Comparison of ENCODE assay signal across 8 mouse cellular contexts in genomic region chr8:109608271-109609152, GRCm38 (mm10). TPM values are rescaled to one million over a fixed set of nuclear protein-coding genes. Genes with fewer than 3 reads are reported as not detected.
A peak's percentile ranks its signal among the peaks of the same experiment; 100 is the strongest.
DNase-seq lines count a peak whose midpoint lies in the region; ATAC-seq and TF ChIP-seq lines count a peak whose summit lies in the region.

Dhodh (minus strand) TSS chr8:109608673.

- WGBS in hindbrain, embryonic 13.5 days, result under 1% methylated on average over 42 of the region's 42 CpGs

- ATAC-seq in Patski, result peak; percentile 99
- peak; percentile 99 for ATAC-seq in hindbrain, embryonic 13.5 days (ENCODE audit: low FRiP score)

- POLR2A ChIA-PET in Patski (lab: Charles Lee), result interaction anchor here (0.6 to 1.3 kb wide), 3 partner anchors 41 to 84 kb away, joined by 3 to 4 read pairs (median 4); no protein-coding TSS in a partner anchor

- H3K4me1 ChIP-seq in hindbrain, embryonic 13.5 days (replicated peaks), result peaks cover 14% of the 10 kb centered on the region

- H3K27ac ChIP-seq in hindbrain, embryonic 13.5 days, result peak within 1 kb of the TSS; percentile 97

- H3K27me3 ChIP-seq in Patski, result peaks cover 4% of the 10 kb centered on the region
- no peaks in the 10 kb centered on the region for H3K27me3 ChIP-seq in hindbrain, embryonic 13.5 days

- peak within 1 kb of the TSS; percentile 81 for H3K9ac ChIP-seq in hindbrain, embryonic 13.5 days

- CTCF ChIA-PET in Patski (lab: Charles Lee), result interaction anchor here (2.9 to 3.3 kb wide), 2 partner anchors 12 to 15 kb away, joined by 10 to 19 read pairs; no protein-coding TSS in a partner anchor

- H3K36me3 ChIP-seq in hindbrain, embryonic 13.5 days, result peaks cover 21% of the 10 kb centered on the region

- peak within 1 kb of the TSS; percentile 84 for H3K4me2 ChIP-seq in hindbrain, embryonic 13.5 days

- in situ Hi-C loops in Patski (cut with MboI; ENCODE audit: low pct_unique_long_range_greater_than_20kb), result no loop called here

- TF ChIP-seq CTCF in Patski (IDR thresholded peaks at IDR 0.05), result no peak

- no peaks in the 10 kb centered on the region for H3K9me3 ChIP-seq in hindbrain, embryonic 13.5 days

- H3K4me3 ChIP-seq in hindbrain, embryonic 13.5 days, result peak within 1 kb of the TSS; percentile 57

- DNase-seq in Patski (ENCODE audit: low read depth, low spot score), result peak; percentile 61
- DNase-seq in cerebellum, postnatal 14 days, result peak; percentile 97
- peak; percentile 96 to 97 for DNase-seq in frontal cortex, postnatal 14 days (ENCODE audit: low spot score in 2 of 2)
- DNase-seq in layer of hippocampus, postnatal 25 days (ENCODE audit: extremely low spot score in 1 of 2, low spot score in 1 of 2), result peak; percentile 87 to 95
- peak; percentile 97 for DNase-seq in lung, postnatal 25 days (ENCODE audit: low spot score)
- peak; percentile 96 for DNase-seq in retina, embryonic 14.5 days (ENCODE audit: low spot score)
- peak; percentile 96 for DNase-seq in thymus, postnatal 4 days

RNA-seq across cellular contexts. Expression of gene Dhodh, which starts in this region (rescaled TPM):
- polyA plus RNA-seq in Patski (2021), result 14.3 TPM
- polyA plus RNA-seq in hindbrain, embryonic 13.5 days (2015; fragmentation: Nextera tagmentation; extraction: Ambion mirVana), result 31.5 and 33.4 TPM in 2 replicates
- 10 to 100 TPM; 22.5 to 25.1 TPM for total RNA-seq in layer of hippocampus, postnatal 25 days (2021)

Comparison
In these comparisons a context has a peak if more than half of its experiments do, and no peak if none do; other contexts are left out.
1. Peak in every context shown above with its lines: DNase-seq, ATAC-seq, H3K4me3 ChIP-seq and H3K27ac ChIP-seq.